Mouse (Mus musculus): ENCODE data around the gene Cphx1.
A peak's percentile ranks its signal among the peaks of the same experiment; 100 is the strongest.
"Not testable (repeated sequence)": the region's sequence is repeated elsewhere in the genome, so short reads cannot be mapped to it uniquely, and the experiment has no call there.

Gene Cphx1

DNA sequence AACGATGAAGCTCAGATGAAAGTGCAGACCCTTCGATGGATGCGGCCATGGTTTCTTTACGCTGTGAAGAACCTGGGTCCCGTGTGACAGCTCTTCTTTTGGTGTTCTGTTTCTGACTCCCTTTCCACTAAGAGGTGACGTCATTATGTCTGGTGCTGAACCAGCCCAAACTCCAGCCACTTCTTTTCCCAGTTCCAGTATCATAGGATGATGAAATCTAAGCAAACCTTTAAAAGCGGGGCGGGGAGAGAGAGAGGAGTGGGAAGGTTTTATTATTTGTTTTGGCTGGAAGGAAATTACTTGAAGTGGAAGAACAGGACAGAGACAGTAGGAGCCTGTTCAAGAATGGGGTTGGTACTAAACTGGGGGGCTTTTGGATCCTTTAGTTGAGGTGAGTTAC, at the start of gene Cphx1:
Gene Cphx1 (plus strand): TSS at position 301 of the 400 bp plus-strand sequence.
- not testable (repeated sequence) for DNase-seq (ENCODE audit: low spot score)

DNA sequence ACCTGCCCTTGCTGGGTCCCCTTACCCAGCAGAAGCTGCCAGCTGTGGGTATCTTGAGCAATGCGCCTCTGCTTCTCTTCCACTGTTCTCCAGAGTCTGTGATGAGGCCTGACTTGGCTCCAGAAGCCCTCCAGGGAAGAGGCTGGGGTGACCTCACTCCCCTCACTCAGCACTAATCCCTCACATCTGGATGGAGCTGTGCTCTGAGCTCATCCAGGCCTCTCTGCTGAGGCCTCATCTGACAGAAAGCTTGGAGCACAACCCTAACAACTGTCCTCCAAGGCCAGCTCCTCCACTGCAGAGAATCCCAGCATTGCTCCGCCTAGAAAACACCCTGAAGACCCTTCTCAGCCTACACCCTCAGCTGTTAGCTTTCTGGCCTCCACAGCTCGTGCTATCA, 43.5 kb upstream of the Cphx1 start:
- not testable (repeated sequence) for DNase-seq (ENCODE audit: low spot score)

DNA sequence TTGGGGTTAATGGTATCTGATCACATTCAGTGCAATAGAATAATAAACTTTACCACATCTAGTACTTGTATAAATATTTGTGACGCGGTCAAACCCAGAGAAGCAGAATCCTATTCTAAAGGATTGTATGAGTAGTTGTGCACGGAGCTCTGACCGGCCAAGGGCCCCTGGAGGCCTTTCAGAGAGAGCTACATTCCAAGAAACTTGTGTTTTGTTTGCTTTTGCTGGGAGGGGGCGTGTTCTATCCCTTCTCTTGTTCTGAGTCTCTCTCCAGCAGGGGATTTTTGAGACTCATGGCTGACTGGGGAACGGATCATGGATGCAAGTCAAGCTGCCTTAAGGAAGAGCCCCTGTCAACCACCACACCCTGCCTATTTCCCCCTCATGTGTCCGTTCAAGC, 42.4 kb upstream of the Cphx1 start:
- not testable (repeated sequence) for DNase-seq (ENCODE audit: low spot score)

DNA sequence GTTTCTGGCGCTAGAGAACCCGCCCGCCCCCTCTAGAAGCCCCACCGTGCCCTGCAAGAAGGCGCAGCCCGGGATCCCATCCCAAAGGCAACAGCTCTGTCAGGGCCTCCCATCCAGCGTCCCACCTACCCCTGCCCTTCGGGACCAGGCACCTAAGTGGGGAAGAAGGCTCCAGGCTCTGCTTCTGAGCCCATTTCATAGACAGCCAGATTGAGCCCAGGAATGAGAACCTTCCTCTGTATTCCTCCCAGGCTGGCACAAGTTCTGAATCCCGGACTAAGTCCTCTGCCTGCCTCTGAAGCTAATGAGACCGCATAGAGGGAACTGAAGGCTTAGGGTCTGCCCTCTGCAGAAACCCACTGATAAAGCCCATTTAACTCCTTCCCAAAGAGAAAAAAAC, 35.1 kb upstream of the Cphx1 start, which contains the start of gene Plac9a:
Gene Plac9a (minus strand): TSS at position 101 of the 400 bp plus-strand sequence.
- DNase-seq (ENCODE audit: low spot score): not testable (repeated sequence)

DNA sequence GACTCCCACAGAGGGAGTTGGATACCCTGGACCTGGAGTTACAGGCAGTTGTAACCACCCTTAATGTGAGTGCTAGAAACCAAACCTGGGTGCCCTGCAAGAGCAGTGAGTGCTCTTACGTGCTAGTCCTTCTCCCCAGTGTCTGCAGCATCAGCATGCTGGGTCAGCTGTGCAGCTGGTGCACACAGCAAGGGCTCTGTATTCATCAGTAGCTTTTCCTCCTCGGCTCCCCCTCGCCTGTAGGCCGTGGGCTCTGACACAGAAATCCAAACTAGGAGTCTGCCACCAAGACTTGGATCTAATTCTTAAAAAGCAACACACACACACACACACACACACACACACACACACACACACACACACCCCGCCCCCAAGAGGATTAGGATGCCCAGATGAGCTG, 32.9 kb upstream of the Cphx1 start:
- not testable (repeated sequence) for DNase-seq (ENCODE audit: low spot score)

DNA sequence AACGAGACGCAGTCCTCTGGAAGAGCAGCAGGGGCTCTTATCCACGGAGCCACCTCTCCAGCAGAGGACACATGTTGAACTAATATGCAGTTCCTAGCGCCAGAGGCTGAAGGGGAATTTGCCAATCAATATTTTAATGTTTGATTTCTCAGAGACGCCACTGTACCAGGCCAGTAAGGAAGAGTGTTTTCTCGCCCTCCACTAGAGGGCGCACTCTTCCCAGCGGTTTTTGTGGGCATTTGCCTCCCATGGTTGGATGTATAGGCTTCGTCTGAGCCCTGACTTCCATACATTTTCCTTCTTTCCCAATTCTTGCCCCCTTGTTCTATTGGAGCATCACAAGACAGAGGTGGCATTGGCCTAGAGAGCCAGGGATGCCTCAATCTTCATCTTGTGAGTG, 30.8 kb upstream of the Cphx1 start:
- not testable (repeated sequence) for DNase-seq (ENCODE audit: low spot score)

DNA sequence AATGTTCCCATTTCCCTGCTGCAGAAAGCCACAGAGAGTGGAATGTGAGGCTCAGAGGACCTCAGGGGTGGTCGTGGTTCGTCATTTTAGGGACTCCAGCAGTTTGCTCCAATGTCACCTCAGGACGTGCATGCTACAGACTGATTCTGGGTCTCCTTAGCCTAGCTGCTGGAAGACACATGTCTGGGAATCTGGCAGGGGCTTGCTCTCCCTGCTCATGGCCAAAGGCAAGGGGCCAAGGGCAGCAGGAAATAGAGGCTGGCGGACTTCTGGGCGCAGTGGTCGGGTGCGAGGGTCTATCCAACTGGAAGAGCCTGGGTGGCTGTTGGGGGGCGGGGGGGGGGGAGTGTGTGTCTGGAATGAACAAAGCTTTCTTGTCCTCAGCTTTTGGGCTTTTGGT, 29.1 kb upstream of the Cphx1 start:
- DNase-seq (ENCODE audit: low spot score): not testable (repeated sequence)

DNA sequence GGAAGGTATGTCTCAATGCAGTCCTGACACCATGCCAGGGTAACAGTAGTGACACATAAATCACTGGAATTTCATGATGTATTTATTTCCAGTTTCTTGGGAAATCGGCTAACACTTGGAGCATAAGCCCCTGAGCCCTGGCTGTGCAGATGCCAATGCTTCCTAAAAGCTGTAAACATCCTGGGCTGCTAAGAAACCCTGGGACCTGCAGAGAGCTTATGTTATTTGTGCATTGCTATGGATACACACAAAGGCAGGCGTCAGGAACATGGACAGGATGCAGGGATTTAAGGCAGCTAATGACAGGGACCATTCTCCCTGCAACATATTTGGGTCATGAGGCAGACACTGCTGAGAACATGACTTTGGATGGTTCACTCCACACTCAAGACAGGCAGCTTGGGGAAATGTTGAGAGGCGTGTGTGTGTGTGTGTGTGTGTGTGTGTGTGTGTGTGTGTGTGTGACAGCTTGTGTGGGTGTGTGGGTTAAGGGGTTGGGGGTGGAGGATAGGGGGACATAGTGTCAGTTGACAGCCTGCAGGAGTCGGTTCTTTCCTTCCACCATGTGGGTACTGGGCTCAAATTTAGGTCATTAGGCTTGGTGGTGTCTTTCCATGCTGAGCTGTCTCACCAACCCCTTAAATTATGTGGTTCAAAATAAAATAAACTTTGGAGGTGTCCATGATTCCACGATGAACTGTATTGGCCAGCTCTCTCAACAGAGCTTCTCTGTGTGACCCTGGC, 19.5 kb upstream of the Cphx1 start:
- DNase-seq (ENCODE audit: low spot score): not testable (repeated sequence)

DNA sequence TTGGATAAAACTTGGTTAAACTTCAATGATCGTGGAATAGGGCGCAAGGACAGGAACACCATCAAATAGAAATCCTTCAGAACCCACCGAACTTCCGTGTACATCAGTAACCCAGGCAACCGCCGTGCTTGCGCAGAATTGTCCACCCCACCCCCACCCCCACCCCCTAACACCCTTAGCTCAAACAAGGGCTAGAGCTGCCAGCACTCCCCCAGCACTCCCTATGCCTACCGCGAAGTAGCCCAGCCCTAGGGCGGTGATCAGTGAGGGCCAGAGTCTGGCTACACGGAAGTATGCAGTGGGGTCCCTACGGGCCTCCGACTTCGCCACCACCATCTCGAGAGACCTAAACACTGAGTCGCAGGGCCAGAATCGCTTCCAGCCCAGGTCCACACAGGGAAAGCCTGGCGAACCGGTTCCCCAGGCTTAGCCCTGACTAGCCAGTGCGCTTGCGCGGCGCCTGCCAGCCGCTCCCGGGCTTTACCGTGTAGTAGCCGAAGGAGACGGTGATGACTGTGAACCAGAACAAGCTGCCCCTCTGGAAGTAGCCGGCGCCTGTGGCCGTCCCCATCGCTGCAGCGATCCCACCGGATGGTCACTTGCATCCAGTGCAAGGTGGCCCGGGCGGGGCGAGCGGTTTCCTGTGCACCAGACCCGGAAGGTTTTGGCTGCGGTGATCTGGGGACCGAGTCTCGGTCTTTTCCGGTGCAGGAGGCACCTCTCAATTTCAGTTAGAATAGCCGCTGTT, 11.1 kb upstream of the Cphx1 start:
- not testable (repeated sequence) for DNase-seq (ENCODE audit: low spot score)

DNA sequence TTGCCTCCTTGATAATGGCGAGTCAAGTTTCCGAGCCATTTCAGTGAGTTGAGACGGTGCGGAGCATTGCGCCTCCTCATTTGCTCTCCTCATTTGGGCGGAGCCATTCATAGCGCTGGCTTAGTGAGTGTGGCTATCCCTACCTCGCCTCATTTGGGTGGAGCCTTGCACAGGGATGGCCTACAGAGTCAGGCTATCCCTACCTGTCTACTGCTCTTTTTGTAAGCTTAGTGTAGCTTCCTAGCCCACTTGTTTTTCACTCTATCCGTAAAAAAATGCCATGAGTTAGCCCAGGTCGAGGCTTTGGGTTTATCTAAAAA, 10.6 kb upstream of the Cphx1 start, which contains the start of gene Tmem254a:
Gene Tmem254a (minus strand): TSS at position 111 of the 320 bp plus-strand sequence.
- not testable (repeated sequence) for DNase-seq (ENCODE audit: low spot score)

DNA sequence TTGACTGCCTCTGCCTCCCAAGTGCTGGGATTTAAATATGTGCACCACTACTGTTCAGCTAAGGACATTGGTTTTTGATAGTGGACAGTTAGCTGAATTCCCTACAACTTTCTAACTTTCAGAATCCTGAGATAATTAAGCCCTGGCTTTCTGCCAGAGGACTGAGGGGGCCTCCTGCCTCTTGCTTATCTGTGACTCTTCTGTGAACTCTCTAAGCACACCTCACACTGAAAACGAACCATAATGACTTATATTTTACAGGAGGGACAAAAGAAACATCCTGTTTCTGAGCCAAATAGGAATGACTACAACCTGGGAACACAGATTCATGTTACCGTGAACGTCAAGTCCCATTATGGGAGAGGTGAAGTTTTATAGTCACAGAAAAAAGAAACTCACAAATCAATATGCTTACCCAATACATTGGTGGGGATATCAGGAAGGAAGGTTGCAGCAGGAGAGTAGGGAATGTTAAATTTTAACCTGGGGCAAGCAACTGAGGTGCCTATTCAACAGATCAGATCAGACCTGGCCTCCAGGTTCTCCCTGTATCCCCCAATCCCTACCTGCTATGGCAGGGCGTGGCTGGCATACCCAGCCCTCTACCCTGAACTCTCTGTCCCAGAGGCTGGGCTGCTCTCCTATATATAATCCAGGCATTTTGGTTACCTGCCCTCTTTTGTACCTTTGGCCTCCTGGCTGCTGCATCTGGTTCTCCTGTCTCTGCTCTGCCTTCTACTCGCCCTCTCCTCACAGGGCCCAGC, 1.1 kb upstream of the Cphx1 start:
- DNase-seq (ENCODE audit: low spot score): not testable (repeated sequence)

DNA sequence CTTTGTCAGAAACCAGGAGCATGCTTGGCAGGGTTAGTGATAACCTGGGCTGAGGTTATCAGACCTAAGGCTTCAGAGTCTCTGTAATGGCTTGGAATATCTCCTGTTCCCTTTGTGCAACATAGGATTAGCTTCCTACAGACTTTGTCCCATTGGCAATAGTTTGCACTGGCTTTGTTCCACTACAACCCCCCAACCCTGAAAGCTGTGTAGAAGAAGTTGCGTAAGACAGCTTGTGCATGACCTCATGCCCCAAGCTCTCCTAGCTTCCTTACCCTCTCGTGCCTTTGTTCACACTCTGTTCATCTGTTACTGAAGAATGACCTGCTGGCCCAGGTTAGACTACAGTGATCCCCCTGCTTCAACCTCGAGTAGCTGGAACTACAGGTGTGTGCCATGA, 19.8 kb downstream of the Cphx1 start:
- DNase-seq (ENCODE audit: low spot score): not testable (repeated sequence)

DNA sequence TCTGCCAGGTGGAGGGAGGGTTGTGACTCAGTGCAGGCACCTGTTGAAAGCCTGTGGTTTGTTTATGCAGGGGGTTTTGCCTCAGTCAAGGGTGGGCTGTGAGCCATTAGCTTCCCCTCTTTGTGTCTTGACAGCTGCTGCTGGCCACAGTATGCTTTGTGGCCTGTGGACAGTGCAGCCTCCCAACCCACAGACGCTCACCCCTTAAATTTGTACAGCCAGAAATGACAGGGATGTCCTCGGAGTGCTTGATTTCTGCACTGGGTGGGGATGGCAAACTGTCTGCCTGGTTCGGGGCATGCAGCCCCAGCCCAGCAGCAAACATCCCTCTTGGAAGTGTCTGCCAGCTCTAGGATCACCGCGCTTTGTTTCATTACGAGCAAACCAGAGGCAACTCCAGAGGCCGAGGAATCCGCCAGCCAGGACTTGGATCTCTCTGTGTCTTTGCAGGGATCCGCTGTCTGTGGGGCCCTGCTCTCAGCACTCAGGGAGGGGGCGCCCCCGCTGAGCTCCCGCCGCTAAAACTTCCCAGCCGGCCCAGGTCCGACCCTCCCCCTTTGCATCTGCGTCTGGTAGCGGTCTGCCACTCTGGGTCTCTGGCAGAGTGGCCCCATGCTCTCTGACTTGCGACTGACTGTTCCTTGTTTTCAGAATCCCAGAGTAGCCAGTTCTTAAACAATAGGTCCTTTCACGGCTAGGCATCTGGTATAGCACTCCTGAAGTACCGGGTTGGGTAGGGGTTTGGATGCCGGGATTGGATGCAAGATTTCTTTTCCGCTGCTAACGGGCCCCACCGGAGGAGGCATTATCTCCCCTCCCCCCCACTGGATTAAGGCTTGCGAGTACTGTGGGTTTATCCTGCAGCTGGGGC, 40.5 kb downstream of the Cphx1 start, which contains the start of gene Duxbl1:
Gene Duxbl1 (plus strand): TSS at position 207 of the 871 bp plus-strand sequence.
- not testable (repeated sequence) for DNase-seq (ENCODE audit: low spot score)

DNA sequence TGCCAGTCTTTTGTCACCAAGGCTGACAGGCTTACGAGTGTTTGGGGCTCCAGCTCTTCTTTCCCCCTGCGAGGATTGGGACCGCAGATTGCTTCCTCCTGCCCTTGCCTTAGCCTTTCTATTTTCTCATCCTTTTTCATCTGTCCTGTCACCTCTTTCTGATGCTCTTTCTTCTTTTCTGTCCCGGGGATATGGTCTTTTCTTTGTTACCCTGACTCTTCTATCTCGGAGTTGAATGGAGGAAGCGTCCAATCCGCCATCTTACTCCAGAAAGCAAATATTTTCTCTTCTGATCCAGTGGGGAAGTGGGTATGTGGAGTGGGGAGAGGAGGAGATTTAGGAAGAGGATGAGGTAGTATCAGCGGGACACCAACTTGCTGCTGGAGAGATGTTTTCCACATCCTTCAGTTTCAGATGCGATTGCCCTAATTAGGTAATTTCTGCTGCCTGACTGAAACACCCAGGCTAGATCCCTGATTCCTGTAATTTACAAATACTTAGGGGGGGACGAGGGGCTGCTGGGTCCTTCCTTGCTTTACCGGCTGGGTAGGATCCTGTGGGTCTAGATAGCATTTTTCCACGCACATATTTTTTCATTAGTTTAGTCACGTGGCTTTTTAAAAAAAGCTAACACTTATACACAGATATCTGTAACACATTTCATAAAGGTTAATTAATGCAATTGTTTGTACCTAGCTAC, 41.3 kb downstream of the Cphx1 start:
- DNase-seq (ENCODE audit: low spot score): not testable (repeated sequence)

DNA sequence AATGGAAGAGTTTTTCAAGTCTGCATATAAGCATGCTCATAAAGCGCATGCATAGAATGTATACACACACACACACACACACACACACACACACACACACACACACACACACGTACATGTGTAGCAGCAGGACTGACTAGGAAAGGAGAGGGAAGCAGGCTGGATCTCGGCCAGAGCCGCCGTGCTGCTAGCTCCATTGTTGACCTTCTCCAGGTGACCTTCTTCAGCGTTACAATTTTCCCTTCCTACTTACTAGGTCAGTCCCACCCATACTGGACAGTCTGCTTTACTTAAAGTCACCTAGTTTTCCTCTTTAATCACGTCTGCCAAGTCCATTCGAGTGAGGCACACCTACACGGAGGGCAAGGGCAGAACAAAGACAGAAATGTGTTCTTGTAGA, 43.8 kb downstream of the Cphx1 start:
- DNase-seq (ENCODE audit: low spot score): peak; percentile 10

Data from lung, postnatal 25 days (tissue).